Mouse (Mus musculus) gastrocnemius, adult 18-20 months (tissue): ENCODE measurements around the gene Gm9844. TPM values are rescaled to one million over a fixed set of nuclear protein-coding genes. Genes with fewer than 3 reads are reported as not detected.

ENCODE experiments used
- DNase-seq: peaks from one replicate; pipeline ENCODE4 v3.0.0; 2021; ENCODE audit warnings: low spot score
- total RNA-seq, 2 experiments: library from RNA; stranded (reverse); gene quantifications; 2 replicates each; pipeline ENCODE4 v1.2.3; 2021

Gm9844 gene
- total RNA-seq, 2 experiments from 2014 or later = not detected

- DNase-seq = no peak
Observed at GRCm38 (mm10) chr7:24901114-24901513, 39.1 kb downstream of the Gm9844 start.

DNA sequence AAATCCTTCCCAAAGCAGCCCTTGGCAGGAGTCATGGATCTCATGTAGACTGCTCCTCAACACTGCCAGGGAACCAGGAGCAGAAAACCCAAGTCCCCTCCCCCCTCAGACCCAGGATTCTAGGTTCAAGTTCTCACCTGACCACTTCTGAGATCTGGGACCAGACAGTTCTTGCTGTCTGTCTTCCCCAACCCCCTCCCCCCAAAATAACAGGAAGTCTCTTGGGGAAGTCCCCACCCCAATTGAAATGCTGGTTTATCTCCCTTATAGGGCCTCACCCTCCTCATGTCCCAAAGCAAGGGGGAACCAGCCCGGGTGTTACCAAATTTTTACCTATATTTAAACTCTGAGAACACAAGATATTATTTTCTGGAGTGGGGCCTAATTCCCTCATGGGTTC is 39.8 kb downstream of the Gm9844 start:
- no peak for DNase-seq

GRCm38 (mm10) chr7:24902264-24902629 is 40.2 kb downstream of the Gm9844 start:
- no peak for DNase-seq

DNA sequence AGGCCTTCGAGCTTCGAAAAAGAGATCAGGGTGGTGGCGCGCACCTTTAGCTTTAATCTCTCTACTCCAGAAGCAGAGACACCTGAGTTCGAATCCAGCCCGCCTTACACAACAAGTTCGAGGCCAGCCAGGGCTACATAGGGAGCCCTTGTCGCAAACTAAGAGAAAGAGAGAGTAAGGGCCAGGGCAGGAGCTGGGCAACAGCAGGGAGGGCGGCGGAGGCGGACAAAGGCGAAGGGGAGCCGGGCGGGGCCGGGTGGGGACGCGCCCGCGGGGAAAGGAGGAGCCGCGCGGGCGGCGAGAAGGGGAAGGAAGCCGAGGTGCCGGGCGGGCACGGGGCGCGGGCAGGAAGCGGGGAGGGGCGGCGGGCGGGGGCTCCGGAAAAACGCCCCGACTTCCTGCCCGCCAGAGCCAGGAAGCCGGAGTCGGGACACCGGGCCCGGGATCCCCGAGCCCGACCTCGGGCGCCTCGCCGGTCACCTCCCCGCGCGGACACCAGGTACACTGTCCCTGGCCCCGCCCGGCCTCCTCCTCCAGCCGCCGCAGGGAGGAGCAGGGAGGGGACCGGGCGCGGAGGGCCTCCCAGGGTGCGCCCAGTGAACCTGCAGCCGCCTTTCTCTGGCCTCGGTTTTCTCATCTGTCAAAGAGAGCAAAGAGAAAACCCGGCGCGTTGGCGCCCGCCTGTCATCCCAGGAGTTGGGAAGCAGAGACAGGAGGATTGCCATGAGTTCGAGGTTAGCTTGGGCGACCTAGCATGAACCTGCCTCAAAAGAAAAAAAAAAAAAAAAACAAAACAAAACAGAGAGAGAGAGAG is 40.8 kb downstream of the Gm9844 start, which contains the start of gene Arhgef1:
Gene Arhgef1 (plus strand): TSS at position 283 of the 814 bp plus-strand sequence.
- DNase-seq = peak; percentile 47

GRCm38 (mm10) chr7:24903444-24903825 is 41.4 kb downstream of the Gm9844 start:
- no peak for DNase-seq

DNA sequence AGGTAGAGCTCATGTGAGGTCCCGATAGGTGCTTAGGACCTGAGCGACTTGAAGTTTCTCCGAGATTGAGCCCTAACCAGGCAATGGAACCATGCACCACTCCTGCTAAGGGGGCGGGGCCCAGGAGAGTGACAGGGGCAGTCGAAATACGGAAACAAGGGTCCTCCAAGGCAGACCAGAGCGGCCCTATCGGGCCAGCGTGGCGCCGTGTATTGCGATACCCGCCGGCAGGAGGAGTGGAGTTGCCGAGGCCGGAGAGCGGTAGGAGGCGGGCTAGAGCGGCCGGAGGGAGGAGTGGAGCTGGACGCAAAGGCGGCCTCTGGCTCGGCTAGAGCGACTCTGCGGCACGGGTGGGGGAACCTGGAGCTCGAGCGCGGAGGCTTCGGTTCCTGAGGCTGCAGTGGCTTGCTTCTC is 42.1 kb downstream of the Gm9844 start:
- peak; percentile 98 for DNase-seq

- DNase-seq = peak; percentile 52
Observed at GRCm38 (mm10) chr7:24904936-24905335, 42.9 kb downstream of the Gm9844 start.

- no peak for DNase-seq
Observed at GRCm38 (mm10) chr7:24906551-24906950, 44.5 kb downstream of the Gm9844 start.

- DNase-seq = no peak
Observed at GRCm38 (mm10) chr7:24907211-24907748, 45.3 kb downstream of the Gm9844 start.

Other genes with a start within 250 kb of the Gm9844 start
- gene Lypd3, start 225.7 kb upstream of the Gm9844 start, total RNA-seq = not detected
- gene Tex101, start 185.5 kb upstream of the Gm9844 start, total RNA-seq = not detected
- not detected for gene BC049730, start 153.0 kb upstream of the Gm9844 start, total RNA-seq
- not detected for gene Gm4763, start 135.3 kb upstream of the Gm9844 start, total RNA-seq
- gene Cd177, start 101.9 kb upstream of the Gm9844 start, total RNA-seq = not detected
- not detected for gene Ceacam10, start 85.0 kb upstream of the Gm9844 start, total RNA-seq
- gene Lypd4, start 7.7 kb downstream of the Gm9844 start, total RNA-seq = not detected
- not detected for gene Dmrtc2, start 7.8 kb downstream of the Gm9844 start, total RNA-seq
- 100 to 1,000 TPM; 312 to 357 TPM for gene Rps19, start 22.2 kb downstream of the Gm9844 start, total RNA-seq
- under 1 TPM in 1 of 2 experiments, not detected in 1; 0.14 TPM for gene Cd79a, start 35.2 kb downstream of the Gm9844 start, total RNA-seq
- 10 to 100 TPM; 21.0 to 23.8 TPM for gene Arhgef1, start 40.7 kb downstream of the Gm9844 start, total RNA-seq
- gene Gm4881, start 82.3 kb downstream of the Gm9844 start, total RNA-seq = not detected
- gene Rabac1, start 110.5 kb downstream of the Gm9844 start, total RNA-seq = 100 to 1,000 TPM; 222 to 264 TPM
- gene Atp1a3, start 143.7 kb downstream of the Gm9844 start, total RNA-seq = under 1 TPM; 0.17 to 0.23 TPM
- 1 to 10 TPM; 1.7 to 2.7 TPM for gene Grik5, start 210.1 kb downstream of the Gm9844 start, total RNA-seq
- 1 to 10 TPM; 7.5 to 7.7 TPM for gene Zfp574, start 210.4 kb downstream of the Gm9844 start, total RNA-seq